Mouse (Mus musculus) CH12.LX (cell line): ENCODE results near the gene Gmds. TPM values are rescaled to one million over a fixed set of nuclear protein-coding genes. Genes with fewer than 3 reads are reported as not detected.

Experiments used
- DNase-seq: peaks from one replicate; pipeline ENCODE4 v3.0.0-alpha.2; 2013; ENCODE audit errors: extremely low read depth
- H3K27ac ChIP-seq: 2 replicates; pipeline ENCODE4 v1.5.1; 2012; ENCODE audit warnings: low read depth, mild to moderate bottlenecking, control low read depth, moderate library complexity; ENCODE audit not compliant: insufficient read depth
- H3K27me3 ChIP-seq: replicated peaks from 2 replicates; pipeline ENCODE3; 2012; ENCODE audit warnings: inconsistent platforms
- H3K36me3 ChIP-seq, 2 experiments: replicated peaks in 1 of 2; 2 replicates each; pipeline versions ENCODE3 to v1.6.1; 2012; ENCODE audit warnings: inconsistent platforms in 1 of 2, low read length in 1 of 2, mild to moderate bottlenecking in 1 of 2, mixed read lengths in 1 of 2, moderate library complexity in 1 of 2; ENCODE audit not compliant: control insufficient read depth in 1 of 2, insufficient read depth in 1 of 2
- H3K4me1 ChIP-seq, 2 experiments: 2 replicates each; pipeline ENCODE4 v1.6.1; 2012; ENCODE audit warnings: inconsistent platforms in 1 of 2, moderate library complexity in 1 of 2; ENCODE audit not compliant: insufficient read depth in 2 of 2, control insufficient read depth in 1 of 2
- H3K4me2 ChIP-seq: 2 replicates; pipeline ENCODE4 v1.6.1; 2012; ENCODE audit warnings: low read depth, mild to moderate bottlenecking, control low read depth; ENCODE audit not compliant: poor library complexity, insufficient read depth, severe bottlenecking
- H3K4me3 ChIP-seq, 3 experiments: fragments of 150-350 bp in 1 of 3; sonication (generic) in 1 of 3; replicated peaks in 1 of 3; 2 replicates each; pipeline versions ENCODE3 to v1.5.1; 2011 to 2012; ENCODE audit warnings: low read depth in 2 of 3, low read length in 2 of 3, mild to moderate bottlenecking in 2 of 3, moderate library complexity in 2 of 3, control low read depth in 1 of 3, improper control_type of control experiment in 1 of 3, inconsistent platforms in 1 of 3, mixed read lengths in 1 of 3; ENCODE audit not compliant: poor library complexity in 1 of 3
- H3K79me2 ChIP-seq: replicated peaks from 2 replicates; pipeline ENCODE4 v1.6.1; 2012; ENCODE audit warnings: mild to moderate bottlenecking, moderate library complexity; ENCODE audit not compliant: control insufficient read depth, poor library complexity, insufficient read depth, severe bottlenecking; ENCODE audit errors: extremely low read depth
- H3K9ac ChIP-seq: 2 replicates; pipeline ENCODE4 v1.6.1; 2012; ENCODE audit warnings: low read depth, mild to moderate bottlenecking, control low read depth, moderate library complexity; ENCODE audit not compliant: insufficient read depth
- H3K9me3 ChIP-seq: replicated peaks from 2 replicates; pipeline ENCODE3; 2012; ENCODE audit warnings: low read length, inconsistent platforms, mixed read lengths
- CHD1 ChIP-seq: IDR thresholded peaks from 2 replicates; pipeline ENCODE4 v1.6.1; 2012; ENCODE audit warnings: low read depth, low read length, improper control_type of control experiment, inconsistent platforms
- CHD2 ChIP-seq: IDR thresholded peaks from 2 replicates; pipeline ENCODE4 v1.6.1; 2011; ENCODE audit warnings: low read length, improper control_type of control experiment
- CTCF ChIP-seq, 2 experiments: IDR thresholded peaks in 1 of 2; conservative IDR thresholded peaks in 1 of 2; 2 replicates each; pipeline ENCODE4 v1.5.1; 2011 to 2012; ENCODE audit warnings: low read depth in 2 of 2, low read length in 2 of 2, improper control_type of control experiment in 1 of 2, inconsistent platforms in 1 of 2, mild to moderate bottlenecking in 1 of 2, moderate library complexity in 1 of 2
- GABPA ChIP-seq: IDR thresholded peaks from 2 replicates; pipeline ENCODE4 v1.6.1; 2012; ENCODE audit warnings: low read depth, low read length, improper control_type of control experiment, inconsistent platforms; ENCODE audit not compliant: insufficient replicate concordance
- JUND ChIP-seq: conservative IDR thresholded peaks from 2 replicates; pipeline ENCODE4 v1.6.1; 2011; ENCODE audit warnings: low read depth, low read length, improper control_type of control experiment
- KAT2A ChIP-seq: IDR thresholded peaks from 2 replicates; pipeline ENCODE4 v1.6.1; 2012; ENCODE audit warnings: low read length, improper control_type of control experiment, inconsistent platforms; ENCODE audit not compliant: insufficient replicate concordance
- PAX5 ChIP-seq: IDR thresholded peaks from 2 replicates; pipeline ENCODE4 v1.6.1; 2012; ENCODE audit warnings: low read length, inconsistent platforms, mixed read lengths
- POLR2A ChIP-seq: IDR thresholded peaks from 2 replicates; pipeline ENCODE4 v1.6.1; 2011; ENCODE audit warnings: low read depth, mild to moderate bottlenecking, improper control_type of control experiment, low read length
- POLR2AphosphoS2 ChIP-seq: IDR thresholded peaks from 2 replicates; pipeline ENCODE4 v1.6.1; 2011; ENCODE audit warnings: low read depth, low read length, improper control_type of control experiment
- RAD21 ChIP-seq: IDR thresholded peaks from 2 replicates; pipeline ENCODE4 v1.6.1; 2011; ENCODE audit warnings: low read depth, mild to moderate bottlenecking, low read length, improper control_type of control experiment, moderate library complexity
- RCOR1 ChIP-seq: conservative IDR thresholded peaks from 2 replicates; pipeline ENCODE4 v1.6.1; 2012; ENCODE audit warnings: low read depth, mild to moderate bottlenecking, inconsistent platforms, low read length, improper control_type of control experiment
- SIN3A ChIP-seq: IDR thresholded peaks from 2 replicates; pipeline ENCODE4 v1.6.1; 2012; ENCODE audit warnings: low read length, improper control_type of control experiment, inconsistent platforms
- TBP ChIP-seq: conservative IDR thresholded peaks from 2 replicates; pipeline ENCODE4 v1.6.1; 2011; ENCODE audit warnings: low read depth, low read length, improper control_type of control experiment
- TCF12 ChIP-seq: IDR thresholded peaks from 2 replicates; pipeline ENCODE4 v1.6.1; 2014; ENCODE audit warnings: low read depth, mild to moderate bottlenecking, inconsistent platforms, low read length, improper control_type of control experiment
- UBTF ChIP-seq: IDR thresholded peaks from 2 replicates; pipeline ENCODE4 v1.6.1; 2012; ENCODE audit warnings: low read depth, mild to moderate bottlenecking, inconsistent platforms, low read length, improper control_type of control experiment, moderate library complexity
- ZC3H11A ChIP-seq: IDR thresholded peaks from 2 replicates; pipeline ENCODE4 v1.6.1; 2012; ENCODE audit warnings: low read depth, mild to moderate bottlenecking, inconsistent platforms, low read length, improper control_type of control experiment
- ZKSCAN1 ChIP-seq: IDR thresholded peaks from 2 replicates; pipeline ENCODE4 v1.6.1; 2012; ENCODE audit warnings: low read depth, inconsistent platforms, low read length, improper control_type of control experiment, borderline replicate concordance
- ZNF384 ChIP-seq: IDR thresholded peaks from 2 replicates; pipeline ENCODE4 v1.6.1; 2012; ENCODE audit warnings: low read depth, low read length, improper control_type of control experiment, inconsistent platforms
- dilution Hi-C: fragments of 300-500 bp; cut with MboI; formaldehyde crosslinking; loops from 2 replicates; pipeline ENCODE4 v1.14.3; 2020; ENCODE audit warnings: low sequenced_read_pairs; ENCODE audit not compliant: extremely low pct_unique_long_range_greater_than_20kb, extremely low pct_ligation_motif_present
- in situ Hi-C: fragments of 300-500 bp; cut with MboI; formaldehyde crosslinking; loops from 3 replicates; pipeline ENCODE4 v1.14.3; 2019; ENCODE audit warnings: low sequenced_read_pairs, low pct_ligation_motif_present, low pct_unique_long_range_greater_than_20kb, mixed read lengths
- polyA plus RNA-seq: library from polyadenylated mRNA; unstranded; fragments of >175 nt; gene quantifications from 2 replicates; pipeline ENCODE4 v1.2.1, GENCODE M21; 2012; ENCODE audit warnings: low read depth; ENCODE audit not compliant: insufficient read length
- total RNA-seq, 2 experiments: library from RNA; depleted of rRNA; stranded (reverse); fragments of 300-350 nt in 1 of 2; fragments of >200 nt in 1 of 2; gene quantifications; 2 replicates each; pipeline ENCODE4 v1.2.3; 2012 to 2014

Gmds gene
- total and polyA plus RNA-seq, 3 experiments = 11.0 to 19.3 (median 15.1) TPM

GRCm38 (mm10) chr13:31820587-31821017 is 517.9 kb downstream of the Gmds start:
- no peaks in the 10 kb centered on the region for H3K27me3 ChIP-seq
- no peak for TF ChIP-seq POLR2AphosphoS2
- no peak for TF ChIP-seq ZKSCAN1
- no peak for TF ChIP-seq CHD2
- no peak for TF ChIP-seq PAX5
- TF ChIP-seq POLR2A = no peak
- TF ChIP-seq CHD1 = no peak
- no peak for TF ChIP-seq GABPA
- no peaks in the 10 kb centered on the region for H3K79me2 ChIP-seq
- no peak overlapping the region for H3K4me2 ChIP-seq
- H3K36me3 ChIP-seq = peaks cover 0 to 5% of the 10 kb centered on the region in 2 experiments
- peaks cover 0 to 13% of the 10 kb centered on the region in 2 experiments; a peak in 2 of 4 replicates for H3K4me1 ChIP-seq
- dilution Hi-C loops (no loop called here), in situ Hi-C loops (loop anchor here (25.0 kb wide), 1 partner anchor 392 kb away; no protein-coding TSS in a partner anchor)
- no peak overlapping the region for H3K27ac ChIP-seq
- H3K9ac ChIP-seq = no peak overlapping the region
- H3K9me3 ChIP-seq = no peaks in the 10 kb centered on the region
- H3K4me3 ChIP-seq = no peak overlapping the region
- peak; percentile 8 for DNase-seq

- dilution Hi-C loops = no loop called here
Observed at GRCm38 (mm10) chr13:31819664-31820405, 518.7 kb downstream of the Gmds start.

DNA sequence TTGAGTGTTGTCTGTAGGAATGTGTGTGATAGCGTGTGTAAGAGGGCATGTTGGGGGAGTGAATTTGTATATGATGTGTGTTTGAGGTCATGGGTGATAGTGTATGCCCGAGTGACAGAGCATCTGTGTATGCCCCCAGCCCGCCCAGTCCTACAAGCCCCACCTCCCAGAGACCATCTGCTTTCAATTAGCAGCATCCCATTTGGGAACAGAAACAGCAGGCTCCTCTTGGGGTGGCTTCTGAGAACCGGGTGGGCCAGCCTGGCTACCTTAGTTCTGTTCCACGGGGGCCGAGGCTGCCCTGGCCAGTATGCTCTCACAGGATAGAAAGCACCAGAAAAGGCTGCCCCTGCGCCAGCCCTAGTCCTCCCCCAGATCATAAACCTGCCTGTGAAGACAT is 520.2 kb downstream of the Gmds start:
- Histone ChIP-seq H3K4me1 (peaks cover 0 to 13% of the 10 kb centered on the region in 2 experiments; a peak in 2 of 4 replicates), H3K27me3 (no peaks in the 10 kb centered on the region), H3K79me2 (no peaks in the 10 kb centered on the region), H3K4me3 (no peak overlapping the region), H3K27ac (no peak overlapping the region), H3K9me3 (no peaks in the 10 kb centered on the region), H3K9ac (no peak overlapping the region), H3K36me3 (peaks cover 0 to 5% of the 10 kb centered on the region in 2 experiments), H3K4me2 (no peak overlapping the region)
- dilution Hi-C loops = no loop called here
- TF ChIP-seq ZNF384 = no peak
- TF ChIP-seq SIN3A = no peak
- TF ChIP-seq POLR2A = no peak
- no peak for TF ChIP-seq CTCF (conservative IDR thresholded peaks at IDR 0.05 in 1 of 2, IDR thresholded peaks at IDR 0.05 in 1 of 2; ENCODE audit: low read depth in 2 of 2, low read length in 2 of 2)
- TF ChIP-seq RCOR1 = no peak
- in situ Hi-C loops = loop anchor here (25.0 kb wide), 1 partner anchor 394 kb away; no protein-coding TSS in a partner anchor
- DNase-seq = no peak

More at GRCm38 (mm10) chr13:31819664-31820405, 518.7 kb downstream of the Gmds start:
- Histone ChIP-seq H3K79me2 (no peaks in the 10 kb centered on the region), H3K4me1 (peaks cover 0 to 13% of the 10 kb centered on the region in 2 experiments; a peak in 2 of 4 replicates), H3K36me3 (peaks cover 0 to 5% of the 10 kb centered on the region in 2 experiments), H3K4me3 (no peak overlapping the region), H3K4me2 (no peak overlapping the region), H3K9ac (no peak overlapping the region), H3K27ac (no peak overlapping the region), H3K9me3 (no peaks in the 10 kb centered on the region), H3K27me3 (no peaks in the 10 kb centered on the region)
- TF ChIP-seq JUND (no peak), KAT2A (no peak), CHD1 (no peak), TBP (no peak), RAD21 (no peak), CHD2 (no peak), UBTF (no peak), ZC3H11A (no peak), TCF12 (no peak)
- in situ Hi-C loops = loop anchor here (25.0 kb wide), 1 partner anchor 392 kb away; no protein-coding TSS in a partner anchor
- DNase-seq = no peak
